Mouse (Mus musculus): ENCODE data around the gene Irgq.

DNA sequence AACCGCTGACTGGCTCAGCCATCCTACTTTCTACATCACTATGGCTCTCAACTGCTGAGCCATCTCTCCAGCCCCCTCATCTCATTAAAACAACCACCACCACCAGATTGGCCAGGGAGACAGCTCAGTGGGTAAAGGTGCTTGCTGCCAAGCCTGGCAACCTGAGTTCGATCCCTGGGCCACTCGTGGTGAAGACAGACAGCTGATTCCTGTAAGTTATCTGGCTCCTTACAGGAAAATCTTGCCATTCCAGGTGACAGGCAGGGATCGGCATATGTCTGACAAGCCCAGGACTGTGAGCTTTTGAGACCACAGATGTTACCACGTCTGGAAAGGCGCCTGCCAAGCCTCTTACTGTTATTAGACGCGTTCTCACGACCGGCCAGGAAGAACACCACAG is 47.3 kb downstream of the Irgq start:
- TF ChIP-seq CTCF (IDR thresholded peaks at IDR 0.05; ENCODE audit: low read depth), result no peak
- no peak for TF ChIP-seq EP300 (IDR thresholded peaks at IDR 0.05; ENCODE audit: low read depth)

Measured in heart, postnatal 0 days (tissue).